Mouse (Mus musculus) A20 (cell line): ENCODE measurements around the gene Dgkq.
"Not testable (repeated sequence)": the region's sequence is repeated elsewhere in the genome, so short reads cannot be mapped to it uniquely, and the experiment has no call there.

ENCODE experiments used
- DNase-seq: peaks from one replicate; pipeline ENCODE4 v3.0.0-alpha.2; 2011; ENCODE audit warnings: low read depth, low spot score

The Dgkq gene

DNA sequence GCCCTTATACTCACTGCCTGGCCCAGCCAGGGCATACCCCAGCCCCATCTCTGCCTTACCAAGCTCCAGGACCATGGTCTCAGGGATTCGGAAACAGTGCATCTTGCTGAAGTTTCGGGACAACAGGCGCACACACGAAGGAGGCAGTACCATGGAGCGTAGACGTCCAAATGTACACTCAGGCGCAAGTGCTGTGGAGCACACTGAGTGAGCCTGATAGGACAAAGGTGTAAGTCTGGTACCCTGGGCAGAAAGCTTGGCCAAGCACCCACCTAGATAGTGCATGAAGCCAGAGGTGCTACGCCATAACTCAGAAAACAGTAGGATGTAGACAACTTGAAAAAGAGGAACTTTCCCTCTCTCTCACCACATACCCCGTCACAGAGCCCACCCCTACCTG, 14.1 kb downstream of the Dgkq start:
- no peak for DNase-seq

DNA sequence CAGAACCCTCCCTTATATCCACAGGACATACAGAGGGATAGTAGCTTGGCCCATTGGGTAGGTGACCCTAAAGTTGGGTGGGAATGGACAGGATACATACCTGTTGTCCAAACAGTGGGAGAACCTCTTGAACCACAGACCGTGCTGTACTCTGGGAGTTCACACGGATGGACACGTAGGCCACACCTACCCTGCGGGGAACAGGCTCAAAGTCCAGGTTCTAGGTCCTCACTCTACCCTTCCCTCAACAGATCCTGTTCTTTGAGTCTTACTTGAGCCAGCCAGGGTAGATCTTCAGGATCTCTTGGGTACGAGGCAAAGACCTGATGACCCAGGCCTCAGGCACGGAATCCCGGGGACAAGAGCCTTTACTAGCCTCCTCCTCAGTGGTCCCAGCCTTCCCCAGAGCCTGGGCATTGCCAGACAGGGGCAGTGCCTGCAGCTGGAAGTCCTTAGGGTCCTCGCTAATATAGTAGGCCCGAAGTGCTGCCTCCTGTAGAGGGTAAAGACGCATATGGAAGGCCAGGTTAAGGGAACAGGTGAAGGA, 15.0 kb downstream of the Dgkq start:
- DNase-seq: no peak

DNA sequence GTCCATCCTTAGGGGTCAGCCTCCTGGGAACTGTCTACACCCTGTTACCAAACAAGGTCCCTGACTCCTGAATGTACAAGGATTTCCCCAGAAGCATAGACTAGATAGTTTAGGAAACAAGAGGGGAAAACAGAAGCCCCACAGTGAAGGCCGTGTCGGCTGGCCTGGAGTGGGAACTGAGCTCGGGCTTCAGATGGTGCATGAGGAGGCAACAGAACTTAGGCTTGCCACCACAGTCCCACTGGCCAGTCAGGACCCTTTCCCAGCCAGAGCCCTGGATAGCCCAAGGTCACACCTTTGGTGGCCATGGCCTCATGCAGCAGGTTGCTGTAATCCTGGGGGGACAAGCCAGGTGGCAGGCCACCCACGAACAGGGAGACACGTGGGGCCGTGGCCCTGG, 16.1 kb downstream of the Dgkq start:
- no peak for DNase-seq

DNA sequence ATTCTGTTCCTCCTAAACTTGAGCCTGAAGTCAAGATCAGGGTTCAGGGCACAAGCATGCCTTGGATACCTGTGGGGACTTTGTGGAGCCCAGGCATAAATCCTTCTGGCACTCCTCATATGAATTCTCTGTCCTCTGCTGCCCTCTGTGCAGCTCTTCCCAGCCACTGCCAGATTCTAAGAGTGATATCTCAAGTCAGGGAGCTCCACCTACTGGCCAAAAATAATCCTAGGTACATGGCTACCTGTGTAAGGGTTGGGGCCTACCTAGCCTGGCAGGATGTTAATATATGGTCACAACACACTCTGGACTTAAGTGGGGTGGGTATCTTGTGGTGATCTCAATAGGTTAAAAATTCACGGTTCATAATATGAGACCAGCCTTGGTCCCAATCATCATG, 17.6 kb downstream of the Dgkq start:
- peak; percentile 70 for DNase-seq

DNA sequence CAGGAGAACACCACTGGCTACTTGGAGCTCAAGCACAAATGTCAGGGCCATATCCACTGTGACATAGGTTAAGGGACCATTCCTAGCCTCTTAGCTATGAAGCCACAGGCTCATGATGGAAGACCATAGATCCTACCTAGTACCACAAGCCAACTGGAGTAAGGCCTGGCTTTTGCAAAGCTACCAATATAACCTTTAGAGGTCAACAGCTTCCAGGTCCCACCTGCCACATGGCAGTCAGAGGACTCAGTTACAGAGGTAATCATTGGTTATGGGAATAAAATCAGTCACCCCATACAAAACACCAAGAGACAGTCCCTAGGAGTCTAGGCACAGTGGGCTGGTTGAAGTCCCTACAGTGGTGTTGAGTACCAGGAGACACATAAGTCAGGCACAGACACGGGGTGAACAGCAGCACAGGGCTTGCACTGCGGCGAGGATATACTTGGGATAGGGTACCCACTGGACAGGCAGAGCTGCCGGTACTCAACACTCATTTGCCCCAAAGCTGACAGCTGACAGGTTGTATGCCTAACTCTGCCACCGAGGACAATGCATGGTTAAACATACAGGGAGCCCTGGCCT, 18.2 kb downstream of the Dgkq start:
- no peak for DNase-seq

DNA sequence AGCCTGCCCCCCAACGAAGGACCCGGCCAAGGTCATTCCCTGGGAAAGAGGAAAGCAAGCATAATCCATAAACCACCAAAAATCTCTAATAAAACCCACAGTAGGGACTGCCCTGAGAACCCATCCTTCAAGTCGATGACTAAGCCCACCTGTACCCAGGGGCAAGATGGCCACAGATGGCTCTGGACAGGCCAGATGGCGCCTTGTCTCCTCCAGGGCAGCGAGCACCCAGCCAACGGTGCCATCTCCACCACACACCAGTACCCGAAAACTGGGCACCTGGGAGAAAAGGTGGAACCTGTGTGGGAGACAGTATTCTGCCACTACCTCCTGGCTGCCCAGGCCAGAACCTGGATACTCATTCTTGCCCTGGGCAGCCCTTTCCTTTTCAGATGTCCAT, 19.1 kb downstream of the Dgkq start:
- no peak for DNase-seq

DNA sequence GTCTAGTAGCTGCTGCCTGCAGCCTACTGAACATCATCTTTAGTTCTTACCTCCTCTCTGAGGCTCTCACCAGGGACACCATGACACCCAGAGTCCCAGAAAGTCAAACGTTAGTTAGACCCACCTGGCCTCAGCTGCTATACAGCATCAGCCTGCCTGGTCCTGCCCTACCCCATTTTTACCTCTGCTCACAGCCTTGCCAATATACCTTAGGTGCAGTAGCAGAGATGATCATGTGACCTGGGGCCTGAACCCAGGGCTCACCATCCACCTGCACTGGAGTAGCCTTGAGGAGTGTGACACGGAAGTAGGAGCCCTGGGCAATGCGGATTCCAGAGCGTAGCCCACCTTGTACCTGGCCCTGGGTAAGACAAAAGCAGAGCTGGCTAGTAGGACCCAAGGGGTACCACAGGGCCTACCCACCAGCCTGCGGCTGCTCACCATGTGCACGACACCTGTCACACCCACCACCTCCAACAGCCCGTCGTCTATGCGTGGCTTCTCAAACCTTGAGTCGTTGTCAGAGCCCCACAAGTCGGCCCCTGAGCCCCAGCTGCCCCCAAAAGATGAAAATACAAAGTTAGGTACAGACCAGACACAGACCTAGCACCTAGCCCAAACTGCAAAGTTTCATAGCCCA, 20.4 kb downstream of the Dgkq start:
- no peak for DNase-seq

DNA sequence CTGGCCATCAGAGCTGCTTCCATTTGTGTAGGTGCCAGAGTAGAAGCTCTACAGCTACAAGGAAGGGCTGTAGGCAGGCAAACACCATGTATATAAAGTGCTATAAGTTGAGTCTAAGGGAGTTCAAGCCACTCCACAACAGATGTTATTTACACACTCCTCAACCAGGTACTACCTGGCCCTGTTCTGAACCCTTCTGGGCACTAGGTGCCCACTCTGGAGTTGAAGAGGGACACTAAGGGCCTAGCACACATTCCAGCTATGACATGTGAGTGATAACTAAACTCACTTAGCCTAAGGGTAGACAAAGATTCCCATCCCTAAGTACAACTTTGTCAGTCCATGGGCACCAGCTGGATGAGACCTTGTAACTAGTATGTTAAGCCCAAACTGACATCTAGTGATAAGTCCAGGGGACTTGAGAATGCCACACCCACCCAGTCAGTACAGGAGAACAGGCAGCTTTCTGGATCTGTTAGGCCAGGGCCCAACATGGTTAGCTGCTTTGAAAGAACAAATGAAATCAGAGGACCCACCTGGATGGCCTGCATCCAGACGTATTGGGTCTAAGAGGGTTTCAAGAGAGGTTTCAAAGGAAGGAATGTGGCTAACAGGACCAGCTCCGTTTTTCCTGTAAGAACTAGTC, 21.5 kb downstream of the Dgkq start:
- DNase-seq: no peak

DNA sequence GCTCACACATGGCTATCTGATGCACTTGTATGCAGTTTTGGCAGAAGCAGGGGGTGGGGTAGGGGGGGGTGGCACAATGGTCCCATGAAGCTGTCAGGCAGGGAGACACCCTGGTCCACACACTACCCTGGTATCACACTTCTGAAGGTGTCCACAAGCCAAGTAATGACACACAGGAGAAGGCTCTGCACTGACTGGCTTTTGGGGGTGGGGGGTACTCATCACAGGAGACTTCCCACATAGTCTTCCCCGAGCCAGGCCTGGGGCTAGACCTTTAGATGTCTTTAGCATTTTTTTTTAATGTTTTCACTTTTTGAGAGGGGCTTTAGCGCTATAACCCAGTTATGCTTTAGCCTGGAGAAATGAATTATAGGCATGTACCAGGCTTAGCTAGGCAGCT, 22.2 kb downstream of the Dgkq start:
- no peak for DNase-seq

DNA sequence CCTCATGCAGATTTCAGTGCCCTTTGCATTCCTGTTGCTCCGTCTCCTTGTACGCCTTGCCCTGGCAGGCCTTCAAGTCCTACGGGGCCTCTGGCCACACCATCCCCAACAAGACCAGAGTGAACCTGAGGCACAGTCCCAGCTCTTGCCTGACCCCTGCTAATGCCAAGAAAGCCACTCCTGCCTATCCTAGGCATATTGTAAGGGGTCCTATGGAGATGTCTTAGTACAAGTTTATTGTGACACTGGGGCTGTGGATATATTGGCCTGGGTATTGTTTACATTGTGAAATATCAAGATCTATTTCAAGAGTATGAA, 23.2 kb downstream of the Dgkq start:
- no peak for DNase-seq

DNA sequence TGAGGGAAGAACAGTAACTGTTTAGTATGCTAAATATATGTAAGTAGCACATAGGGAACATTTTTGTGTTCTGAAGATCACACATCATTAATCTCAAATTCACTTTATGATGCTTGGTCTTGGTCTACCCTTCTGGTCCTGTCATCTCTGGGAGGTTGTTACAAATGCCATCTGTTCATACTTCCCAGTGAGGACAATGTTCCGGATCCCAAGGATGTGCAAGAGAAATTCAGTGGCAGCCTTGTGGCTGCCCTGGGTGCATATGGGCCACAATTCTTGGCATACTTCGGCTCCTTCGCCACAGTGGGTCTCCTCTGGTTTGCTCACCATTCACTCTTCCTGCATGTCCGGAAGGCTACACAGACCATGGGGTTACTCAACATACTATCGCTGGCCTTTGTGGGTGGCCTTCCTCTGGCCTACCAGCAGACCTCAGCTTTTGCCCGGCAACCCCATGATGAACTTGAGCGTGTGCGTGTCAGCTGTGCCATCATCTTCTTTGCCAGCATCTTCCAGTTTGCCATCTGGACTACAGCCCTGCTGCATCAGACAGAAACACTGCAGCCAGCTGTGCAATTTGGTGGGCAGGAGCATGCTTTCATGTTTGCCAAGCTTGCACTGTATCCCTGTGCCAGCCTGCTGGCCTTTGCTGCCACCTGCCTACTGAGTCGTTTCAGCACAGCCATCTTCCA, 23.7 kb downstream of the Dgkq start:
- no peak for DNase-seq

DNA sequence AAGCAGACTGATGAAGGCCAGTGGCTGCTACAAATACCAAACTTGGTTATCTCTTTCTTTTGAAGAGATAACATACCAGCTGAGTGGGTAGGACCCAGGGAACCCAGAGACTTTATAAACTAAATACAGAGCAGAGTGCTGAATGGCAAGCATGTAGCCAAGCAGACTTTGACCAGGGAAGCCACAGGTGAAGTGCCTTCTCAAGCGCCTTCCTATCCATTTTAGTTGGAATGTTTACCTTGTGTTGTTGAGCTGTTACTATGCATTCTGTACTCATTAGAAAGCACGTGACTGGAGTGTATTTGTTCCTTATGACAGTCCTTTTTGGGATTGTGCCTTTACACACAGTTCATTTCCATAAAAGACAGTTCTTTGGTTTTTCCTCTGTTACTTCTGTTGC, 25.8 kb downstream of the Dgkq start:
- no peak for DNase-seq

DNA sequence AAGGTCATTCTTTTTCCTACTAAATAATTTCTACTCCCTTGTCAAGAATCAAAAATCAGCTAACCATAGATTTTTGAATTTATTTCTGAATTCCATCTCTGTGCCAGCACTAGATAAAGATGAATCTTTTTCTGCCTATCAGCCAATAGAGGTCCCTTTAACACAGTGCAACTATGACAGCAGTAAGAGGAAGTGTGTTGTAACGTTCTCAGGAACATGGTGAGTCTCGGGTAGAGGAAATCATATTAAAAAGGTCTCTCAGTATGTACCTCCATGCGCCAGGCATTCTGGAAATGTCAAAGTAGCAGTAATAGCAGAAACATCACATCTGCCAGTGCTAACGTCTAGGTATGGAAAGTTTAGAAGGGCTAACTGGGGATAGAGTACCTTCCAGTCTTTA, 33.3 kb downstream of the Dgkq start:
- DNase-seq: peak; percentile 29

DNA sequence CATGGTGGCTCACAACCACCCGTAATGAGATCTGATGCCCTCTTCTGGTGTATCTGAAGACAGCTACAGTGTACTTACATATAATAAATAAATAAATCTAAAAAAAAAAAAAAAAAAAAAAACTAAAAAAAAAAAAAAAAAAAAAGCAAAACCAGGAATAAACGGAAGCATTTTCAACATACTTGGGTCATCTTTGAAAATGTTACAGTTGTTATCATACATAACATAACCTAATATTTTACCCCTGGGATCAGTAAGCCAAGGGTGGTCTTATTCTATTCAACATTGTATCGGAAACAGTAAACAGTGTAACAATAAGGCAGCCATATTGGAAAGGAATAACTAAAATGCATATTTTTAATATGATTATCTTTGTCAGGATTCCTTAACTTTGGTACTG, 35.4 kb downstream of the Dgkq start:
- not testable (repeated sequence) for DNase-seq

DNA sequence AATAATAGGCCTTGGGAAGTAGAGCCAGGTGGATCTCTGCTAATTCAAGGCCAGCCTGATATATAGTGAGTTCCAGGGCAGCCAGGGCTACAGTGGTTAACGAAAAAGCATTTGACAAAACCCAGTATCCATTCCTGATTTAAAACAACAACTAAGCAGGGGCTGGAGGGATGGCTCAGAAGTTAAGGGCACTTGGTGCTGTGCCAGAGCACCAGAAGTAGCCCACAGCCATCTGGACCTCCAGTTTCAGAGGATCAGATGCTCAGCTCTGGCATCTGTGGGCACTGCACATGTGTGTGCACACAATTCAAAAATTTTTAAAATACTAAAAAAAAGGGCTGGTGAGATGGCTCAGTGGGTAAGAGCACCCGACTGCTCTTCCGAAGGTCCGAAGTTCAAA, 35.8 kb downstream of the Dgkq start:
- DNase-seq: no peak

DNA sequence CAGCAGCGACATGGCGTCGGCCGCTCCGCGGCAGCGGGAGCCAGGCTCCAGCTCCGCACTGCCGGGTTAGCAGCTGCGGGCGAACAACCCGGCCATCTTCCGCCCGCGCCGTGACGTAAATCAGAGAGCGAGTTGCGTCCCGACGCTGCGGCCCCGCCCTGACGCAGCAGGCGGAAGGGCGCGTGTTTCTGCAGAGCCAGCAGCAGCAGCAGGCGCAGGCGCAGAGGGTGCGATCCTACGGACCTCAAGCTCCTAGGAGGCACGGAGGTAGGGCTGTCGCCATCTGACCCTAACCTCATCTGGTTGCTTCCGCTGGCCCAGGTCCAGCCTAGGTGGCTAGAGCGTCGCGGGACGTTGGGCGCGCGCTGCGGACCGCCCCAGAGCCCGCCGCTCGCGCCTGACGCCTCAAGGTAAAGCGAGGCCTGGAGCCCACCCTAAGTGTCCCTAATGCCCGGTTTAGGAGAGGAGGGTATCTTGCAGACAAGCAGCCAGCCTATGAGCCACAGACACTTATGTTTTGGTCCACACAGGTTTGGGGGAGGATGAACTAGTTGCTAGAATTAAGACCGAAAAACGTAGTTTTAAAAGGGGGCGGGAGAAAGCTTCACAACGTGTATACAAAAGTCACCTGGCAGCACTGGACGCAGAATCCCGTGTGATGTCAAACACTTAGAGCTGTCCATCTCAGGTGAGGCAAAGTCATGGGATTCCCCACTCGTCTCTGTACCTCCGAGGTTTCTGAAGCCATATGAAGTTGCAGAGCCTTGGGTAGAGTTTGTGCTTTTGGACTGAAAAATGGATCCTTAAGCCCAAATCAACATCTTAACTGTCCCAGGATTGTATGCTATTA, 39.6 kb downstream of the Dgkq start, which contains the start of the genes Gak and Tmem175:
TSS of gene Gak (minus strand) at position 122 of the 850 bp plus-strand sequence.
TSS of gene Tmem175 (plus strand) at position 137 of the 850 bp plus-strand sequence.
- peak; percentile 98 for DNase-seq

DNA sequence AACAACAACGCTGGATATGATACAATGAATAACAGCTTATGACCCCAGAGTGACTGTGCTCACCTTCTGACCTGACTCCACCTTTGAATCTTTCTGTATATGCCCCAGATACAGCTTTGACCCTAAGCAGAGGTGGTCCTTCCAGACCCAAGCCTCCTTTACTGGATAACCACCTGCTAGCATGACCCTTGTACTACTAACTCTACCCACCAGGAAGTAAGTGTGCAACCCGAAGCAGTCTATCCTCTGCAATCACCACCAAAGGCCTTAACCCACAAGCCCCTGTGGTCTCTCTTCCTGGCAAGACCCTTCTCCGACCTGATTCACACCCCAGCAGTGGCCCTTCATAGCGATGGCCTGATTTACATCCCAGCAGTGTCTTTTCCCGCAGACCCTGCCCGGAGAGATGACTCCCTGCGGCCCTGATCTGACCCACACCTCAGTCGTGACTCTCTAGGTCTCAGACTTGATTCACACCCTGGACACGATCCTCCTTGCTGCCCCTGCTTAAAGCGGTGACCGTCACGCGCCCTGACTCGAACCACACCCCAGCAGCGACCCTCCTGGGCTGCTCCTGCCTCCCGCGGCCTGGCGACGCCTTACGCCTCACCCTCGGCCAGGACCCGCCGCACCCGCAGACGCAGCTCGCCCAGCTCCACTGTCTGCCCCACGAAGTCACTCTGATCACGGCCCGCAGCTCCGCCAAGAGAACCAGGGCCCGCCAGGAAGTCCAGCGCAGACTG, 40.4 kb downstream of the Dgkq start:
- DNase-seq: peak; percentile 74

DNA sequence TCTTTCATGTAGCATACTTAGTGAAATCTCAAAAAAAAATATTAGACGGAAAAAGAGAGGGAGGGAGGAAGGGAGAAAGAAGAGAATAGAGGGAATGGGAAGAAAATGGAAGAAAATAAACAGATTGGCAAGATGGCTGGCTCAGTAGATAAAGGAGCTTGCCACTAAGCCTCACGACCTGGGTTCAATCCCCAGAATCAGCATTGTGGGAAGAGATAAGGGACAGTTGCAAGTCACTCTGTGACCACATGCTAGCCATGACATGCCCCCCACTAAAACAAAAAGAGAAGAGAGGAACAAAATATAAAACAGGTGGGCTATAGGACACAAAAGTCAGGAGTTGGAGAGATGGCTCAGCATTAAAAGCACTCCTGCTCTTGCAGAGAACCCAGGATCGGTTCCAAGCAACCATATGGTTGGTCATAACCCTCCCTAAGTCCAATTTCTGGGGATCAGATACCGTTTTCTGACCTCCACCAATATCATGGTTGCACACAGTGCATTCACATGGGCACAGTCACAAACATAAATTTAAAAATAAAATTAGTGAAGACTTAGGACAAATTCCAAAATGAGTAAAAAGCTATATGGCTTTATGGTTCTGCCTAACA, 43.3 kb downstream of the Dgkq start:
- no peak for DNase-seq

DNA sequence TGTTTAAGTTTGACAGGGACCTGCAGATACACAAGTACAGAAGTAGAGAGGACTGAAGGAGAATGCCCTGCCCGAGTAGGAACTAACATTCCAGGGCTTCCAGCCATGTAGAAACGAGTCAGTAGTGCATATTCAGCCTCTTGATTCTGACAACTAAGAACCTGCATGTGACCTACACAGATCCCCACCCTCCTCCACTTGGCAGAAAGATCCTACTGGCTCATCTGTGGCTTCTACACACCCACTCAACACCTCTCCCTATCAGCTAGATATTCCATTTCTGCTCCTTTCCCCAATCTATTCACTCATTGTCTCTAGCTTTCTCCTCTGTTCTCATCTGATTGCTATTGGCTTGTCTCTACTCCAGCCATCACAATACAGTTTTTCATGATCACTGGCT, 47.6 kb downstream of the Dgkq start:
- DNase-seq: no peak

DNA sequence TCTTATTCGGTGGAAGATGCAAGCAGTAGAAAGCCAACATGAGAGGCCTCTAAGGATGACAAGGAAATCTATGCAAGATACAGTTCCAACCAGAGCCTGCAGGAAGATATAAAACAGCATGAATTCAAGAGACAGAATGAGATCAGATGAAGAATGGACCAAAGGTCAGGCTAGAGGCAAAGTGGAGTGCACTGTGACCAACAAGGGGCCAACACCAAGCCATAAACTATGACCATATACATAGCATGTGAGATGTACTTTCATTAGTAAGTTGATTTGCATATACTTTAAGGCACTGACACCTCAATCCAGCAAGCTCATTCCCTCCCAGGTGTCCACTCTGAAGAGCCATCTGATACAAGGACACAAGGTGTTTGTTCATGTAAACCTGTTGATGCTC, 59.0 kb downstream of the Dgkq start:
- no peak for DNase-seq
